Mouse (Mus musculus) lung, embryonic 16.5 days (tissue): ENCODE measurements around the gene Kctd19. TPM values are rescaled to one million over a fixed set of nuclear protein-coding genes. Genes with fewer than 3 reads are reported as not detected.
A peak's percentile ranks its signal among the peaks of the same experiment; 100 is the strongest.

Source experiments
- ATAC-seq: fragments of 200-750 bp; cut with Nextera tagmentation; 2 replicates; pipeline ENCODE4 v1.8.0; 2017; ENCODE audit warnings: low read depth, mild to moderate bottlenecking, moderate library complexity
- H3K27ac ChIP-seq: fragments of 300-500 bp; sonication (generic); 2 replicates; pipeline ENCODE4 v1.5.1; 2014; ENCODE audit warnings: mild to moderate bottlenecking, control low read depth, low read length
- H3K27me3 ChIP-seq: fragments of 300-500 bp; sonication (generic); 2 replicates; pipeline ENCODE4 v1.6.1; 2014; ENCODE audit warnings: low read depth, low read length, mixed read lengths; ENCODE audit not compliant: control insufficient read depth, insufficient read depth
- H3K36me3 ChIP-seq: fragments of 300-500 bp; sonication (generic); 2 replicates; pipeline ENCODE4 v1.6.1; 2014; ENCODE audit warnings: low read length; ENCODE audit not compliant: control insufficient read depth, insufficient read depth
- H3K4me1 ChIP-seq: fragments of 300-500 bp; sonication (generic); replicated peaks from 2 replicates; pipeline ENCODE4 v1.6.1; 2014; ENCODE audit warnings: low read length, mixed read lengths; ENCODE audit not compliant: control insufficient read depth, insufficient read depth
- H3K4me2 ChIP-seq: fragments of 300-500 bp; sonication (generic); 2 replicates; pipeline ENCODE4 v1.6.1; 2014; ENCODE audit warnings: low read depth, low read length, control low read depth
- H3K4me3 ChIP-seq: fragments of 300-500 bp; sonication (generic); 2 replicates; pipeline ENCODE4 v1.5.1; 2014; ENCODE audit warnings: mild to moderate bottlenecking, low read length, control low read depth
- H3K9ac ChIP-seq: fragments of 300-500 bp; sonication (generic); 2 replicates; pipeline ENCODE4 v1.6.1; 2014; ENCODE audit warnings: low read length, control low read depth
- H3K9me3 ChIP-seq: fragments of 300-500 bp; sonication (generic); 2 replicates; pipeline ENCODE4 v1.6.1; 2016; ENCODE audit warnings: low read length; ENCODE audit not compliant: control insufficient read depth
- WGBS: fragments of 180-500 bp; shearing (Covaris S2); extraction: QIAGEN DNeasy Blood & Tissue Kit; methylation state at CpG from one replicate; pipeline ENCODE4 v1.1.7; 2014; 5-methylcytosine and 5-hydroxymethylcytosine counted together
- polyA plus RNA-seq: library from polyadenylated mRNA; unstranded; fragments of >200 nt; fragmentation: Nextera tagmentation; extraction: Ambion mirVana; gene quantifications from 2 replicates; pipeline ENCODE4 v1.2.1, GENCODE M21; 2015

Gene Kctd19
- polyA plus RNA-seq, 1 experiment from 2014 or later, result 0.13 TPM

DNA sequence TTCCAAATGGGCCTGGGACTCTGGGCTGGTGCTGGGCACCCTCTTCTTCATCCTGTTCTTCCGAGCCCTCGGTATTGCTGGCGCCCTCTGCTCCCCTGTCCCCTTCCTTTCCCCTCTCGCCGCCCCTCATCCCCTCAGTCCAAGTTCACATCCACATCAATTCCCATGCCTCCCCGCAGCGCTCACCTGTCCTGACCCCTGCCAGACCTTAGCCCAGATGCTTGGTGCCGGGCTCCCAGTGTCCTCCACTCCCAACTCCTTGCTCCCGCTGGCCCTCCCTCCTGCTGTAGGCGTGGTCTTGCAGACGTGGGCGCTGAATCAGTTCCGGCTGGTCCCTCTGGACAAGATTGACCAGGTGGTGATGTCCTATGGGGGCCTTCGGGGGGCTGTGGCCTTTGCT is 56.6 kb downstream of the Kctd19 start:
- H3K4me3 ChIP-seq, result no peak overlapping the region
- no peak overlapping the region for H3K9ac ChIP-seq
- H3K27ac ChIP-seq, result no peak overlapping the region
- ATAC-seq, result no peak
- H3K9me3 ChIP-seq, result no peaks in the 10 kb centered on the region
- H3K4me2 ChIP-seq, result no peak overlapping the region
- no peaks in the 10 kb centered on the region for H3K27me3 ChIP-seq
- 84% methylated on average over 14 of the region's 14 CpGs for WGBS
- no peaks in the 10 kb centered on the region; the same call in none of the 2 replicates for H3K4me1 ChIP-seq
- no peaks in the 10 kb centered on the region; the same call in 1 of the 2 replicates for H3K36me3 ChIP-seq

DNA sequence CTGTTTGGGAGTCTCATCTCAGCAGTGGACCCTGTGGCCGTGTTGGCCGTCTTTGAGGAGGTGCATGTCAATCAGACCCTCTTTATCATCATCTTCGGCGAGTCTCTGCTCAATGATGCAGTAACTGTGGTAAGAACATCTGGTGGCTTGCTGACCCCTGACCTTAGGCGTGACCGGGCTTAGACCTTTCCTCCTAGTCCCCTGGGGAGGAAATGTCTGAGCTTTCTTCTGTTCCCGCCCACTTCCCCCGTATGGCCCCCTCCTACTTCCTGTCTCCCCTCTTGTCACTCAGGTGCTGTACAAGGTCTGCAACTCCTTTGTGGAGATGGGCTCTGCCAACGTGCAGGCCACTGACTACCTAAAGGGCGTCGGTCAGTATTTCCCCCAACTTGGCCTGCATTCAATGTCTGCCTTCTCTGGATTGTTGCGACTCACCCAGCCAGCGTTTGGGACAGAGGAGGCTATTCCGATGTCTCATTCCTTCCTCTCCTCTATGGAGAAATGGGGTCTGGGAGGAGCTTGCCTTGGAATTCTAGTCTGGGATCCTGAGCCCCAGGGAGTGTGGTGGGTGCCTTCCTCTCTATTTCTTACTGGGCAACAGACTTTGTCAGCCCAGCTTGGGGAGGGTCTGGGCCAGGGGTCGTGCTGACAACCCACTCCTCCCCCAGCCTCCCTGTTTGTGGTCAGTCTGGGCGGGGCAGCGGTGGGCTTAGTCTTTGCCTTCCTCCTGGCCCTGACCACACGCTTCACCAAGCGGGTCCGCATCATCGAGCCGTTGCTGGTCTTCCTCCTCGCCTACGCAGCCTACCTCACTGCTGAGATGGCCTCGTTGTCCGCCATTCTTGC is 57.9 kb downstream of the Kctd19 start:
- Histone ChIP-seq H3K4me1 (peaks cover under 1% of the 10 kb centered on the region; the same call in 1 of the 2 replicates), H3K36me3 (no peaks in the 10 kb centered on the region; the same call in 1 of the 2 replicates), H3K4me2 (no peak overlapping the region), H3K9me3 (no peaks in the 10 kb centered on the region), H3K27me3 (no peaks in the 10 kb centered on the region; the same call in 1 of the 2 replicates), H3K9ac (no peak overlapping the region), H3K4me3 (no peak overlapping the region), H3K27ac (no peak overlapping the region)
- 68% methylated on average over 26 of the region's 26 CpGs for WGBS
- no peak for ATAC-seq

DNA sequence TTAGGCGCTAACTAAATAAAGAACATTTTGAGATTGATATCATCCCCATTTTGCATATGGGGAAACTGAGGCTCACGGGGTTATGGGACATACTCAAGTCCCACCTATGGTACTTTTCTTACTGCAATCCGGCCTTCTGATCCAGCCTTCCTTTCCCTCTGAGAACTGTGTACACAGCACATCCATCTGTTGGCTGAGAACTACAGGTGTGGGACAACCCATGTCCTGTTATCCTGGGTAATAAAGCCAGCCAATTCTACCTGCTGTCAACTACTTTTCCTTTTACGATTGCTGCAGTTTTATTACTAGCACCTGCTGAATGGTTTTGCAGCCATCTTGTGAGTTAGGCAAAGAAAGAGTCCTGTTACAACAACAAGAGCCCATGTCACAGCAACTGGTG is 58.8 kb downstream of the Kctd19 start:
- Histone ChIP-seq H3K9ac (no peak overlapping the region), H3K36me3 (no peaks in the 10 kb centered on the region; the same call in 1 of the 2 replicates), H3K4me3 (no peak overlapping the region), H3K27me3 (no peaks in the 10 kb centered on the region; the same call in 1 of the 2 replicates), H3K27ac (no peak overlapping the region), H3K4me1 (peaks cover 3% of the 10 kb centered on the region; the same call in 1 of the 2 replicates), H3K4me2 (no peak overlapping the region), H3K9me3 (no peaks in the 10 kb centered on the region)
- 90% methylated on average over 4 of the region's 4 CpGs for WGBS
- ATAC-seq, result no peak

DNA sequence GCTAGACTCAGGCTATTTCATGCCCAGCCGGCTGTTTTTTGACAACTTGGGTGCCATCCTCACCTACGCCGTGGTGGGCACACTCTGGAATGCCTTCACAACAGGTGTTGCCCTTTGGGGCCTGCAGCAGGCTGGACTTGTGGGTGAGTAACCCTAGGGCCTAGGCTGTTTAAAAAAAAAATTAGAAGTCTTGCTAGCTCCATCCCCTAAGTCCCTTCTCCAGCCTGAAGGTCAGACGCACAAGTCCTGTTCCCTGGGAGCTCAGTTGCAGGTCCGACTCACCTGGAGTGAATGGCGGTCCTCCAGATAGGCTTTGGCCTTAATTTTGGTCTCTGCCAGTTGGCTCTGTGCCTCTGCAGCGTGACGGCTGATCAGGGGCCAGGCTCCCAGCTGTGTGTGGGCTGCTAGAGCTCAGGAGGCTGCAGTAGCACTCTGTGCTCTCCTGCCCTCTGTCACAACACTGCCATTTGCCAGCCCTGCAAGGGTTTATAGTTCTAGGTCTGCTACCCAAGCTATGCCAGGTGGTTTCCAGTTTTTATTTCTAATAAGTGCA is 59.6 kb downstream of the Kctd19 start:
- 67% methylated on average over 8 of the region's 8 CpGs for WGBS
- H3K4me3 ChIP-seq, result no peak overlapping the region
- H3K4me2 ChIP-seq, result no peak overlapping the region
- no peak overlapping the region for H3K9ac ChIP-seq
- no peak overlapping the region for H3K27ac ChIP-seq
- no peaks in the 10 kb centered on the region; the same call in 1 of the 2 replicates for H3K27me3 ChIP-seq
- no peaks in the 10 kb centered on the region; the same call in 1 of the 2 replicates for H3K36me3 ChIP-seq
- H3K9me3 ChIP-seq, result no peaks in the 10 kb centered on the region
- peaks cover 3% of the 10 kb centered on the region; the same call in 1 of the 2 replicates for H3K4me1 ChIP-seq
- no peak for ATAC-seq

DNA sequence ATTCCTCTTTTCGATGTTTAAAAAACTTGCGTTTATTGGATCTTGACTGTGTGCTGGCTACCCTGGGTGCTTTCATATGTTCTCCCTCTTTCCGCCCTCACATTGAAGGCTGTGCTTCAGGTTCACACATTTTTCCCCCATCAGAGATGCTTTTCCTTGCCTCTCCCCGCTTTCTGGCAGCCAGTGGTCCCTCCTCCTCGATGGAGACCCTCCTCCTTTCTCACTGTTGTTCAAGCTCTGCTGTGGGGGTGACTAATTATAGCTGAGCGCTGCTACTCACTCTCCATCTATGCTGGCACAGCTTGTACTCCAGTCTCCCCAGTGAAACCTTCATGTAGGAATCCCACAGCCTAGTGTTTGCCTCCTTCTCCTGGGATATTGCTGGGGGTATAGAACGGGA is 63.1 kb downstream of the Kctd19 start:
- Histone ChIP-seq H3K9ac (peak overlapping the region; percentile 25), H3K4me1 (peaks cover 10% of the 10 kb centered on the region), H3K4me3 (peak overlapping the region; percentile 91), H3K4me2 (peak overlapping the region; percentile 92), H3K27me3 (no peaks in the 10 kb centered on the region; the same call in 1 of the 2 replicates), H3K9me3 (no peaks in the 10 kb centered on the region), H3K36me3 (no peaks in the 10 kb centered on the region), H3K27ac (0 out of 2 replicates have a peak overlapping the region, but pooled peaks have one; percentile 3)
- WGBS, result 31% methylated on average over 7 of the region's 7 CpGs
- ATAC-seq, result no peak

DNA sequence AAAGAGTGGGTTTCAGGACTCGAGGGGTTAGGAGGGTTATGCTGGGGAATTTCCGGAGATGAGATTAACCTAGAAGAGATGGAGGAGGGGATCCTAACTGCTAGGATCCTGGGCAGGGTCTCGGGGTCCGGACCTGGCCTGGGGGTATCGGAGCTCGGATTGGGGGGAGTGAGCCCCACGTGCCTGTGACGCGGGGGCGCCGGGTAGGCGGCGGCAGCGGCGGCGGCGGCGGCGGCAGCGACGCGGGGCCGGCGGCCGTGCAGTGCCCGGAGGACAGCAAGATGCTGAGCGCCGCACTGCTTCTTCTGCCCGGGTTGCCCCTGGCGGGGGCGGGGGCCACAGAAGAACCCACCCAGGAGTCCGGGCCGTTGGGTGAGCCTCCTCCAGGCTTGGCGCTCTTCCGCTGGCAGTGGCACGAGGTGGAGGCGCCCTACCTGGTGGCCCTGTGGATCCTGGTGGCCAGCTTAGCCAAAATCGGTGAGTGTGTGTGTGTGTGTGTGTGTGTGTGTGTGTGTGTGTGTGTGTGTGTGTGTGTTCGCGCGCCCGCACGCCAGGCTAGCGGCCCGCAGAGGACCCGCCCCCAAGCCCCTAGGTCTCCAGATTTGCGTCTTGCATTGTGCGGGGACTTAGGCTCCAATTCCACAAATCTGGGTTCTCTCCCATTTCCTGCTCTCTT is 64.1 kb downstream of the Kctd19 start:
- Histone ChIP-seq H3K4me2 (peak overlapping the region; percentile 92), H3K9ac (peak overlapping the region; percentile 71), H3K27me3 (no peaks in the 10 kb centered on the region; the same call in 1 of the 2 replicates), H3K4me3 (peak overlapping the region; percentile 91), H3K9me3 (no peaks in the 10 kb centered on the region), H3K4me1 (peaks cover 19% of the 10 kb centered on the region), H3K36me3 (no peaks in the 10 kb centered on the region), H3K27ac (peak overlapping the region; percentile 92)
- no peak for ATAC-seq
- under 1% methylated on average over 42 of the region's 48 CpGs for WGBS

DNA sequence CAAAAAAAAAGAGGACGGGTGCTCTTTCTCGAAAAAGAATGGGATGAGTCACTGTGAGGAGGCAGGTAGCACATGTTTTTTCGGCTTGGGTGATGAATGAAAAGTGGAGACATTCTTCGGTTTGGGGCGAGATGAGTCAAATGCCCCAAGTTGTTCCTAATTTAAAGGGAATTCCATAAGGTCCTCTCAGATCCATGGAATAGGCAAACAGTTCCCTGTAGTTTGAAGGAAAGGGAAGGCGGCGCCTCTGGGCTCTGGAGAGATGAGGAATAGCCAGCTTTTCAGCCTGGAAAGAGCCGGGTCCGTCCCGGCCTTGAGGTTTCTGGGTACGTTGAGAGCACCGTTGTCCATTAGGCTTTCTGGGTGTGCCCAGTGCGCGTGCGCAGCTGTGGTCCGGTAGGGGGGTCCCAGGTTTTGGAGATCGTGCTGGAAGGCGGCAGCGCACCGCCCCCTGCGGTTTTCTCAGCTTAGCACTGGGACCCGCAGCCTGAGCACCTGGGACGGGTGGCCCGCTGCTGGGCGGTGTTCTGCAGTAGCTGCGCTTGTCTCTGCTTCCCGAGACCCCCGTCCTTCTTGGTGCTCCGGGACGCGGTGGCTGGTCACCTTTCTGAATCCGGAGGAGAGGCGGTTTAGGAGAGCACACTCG is 64.7 kb downstream of the Kctd19 start, which contains the start of gene Slc9a5:
Slc9a5 (plus strand) TSS at position 394 of the 646 bp plus-strand sequence.
- H3K9me3 ChIP-seq, result no peaks in the 10 kb centered on the region
- ATAC-seq, result 0 out of 2 replicates have a peak, but pooled peaks have one; percentile 1
- under 1% methylated on average over 34 of the region's 34 CpGs for WGBS
- peak within 1 kb of the TSS; percentile 96 for H3K9ac ChIP-seq
- peaks cover 22% of the 10 kb centered on the region for H3K4me1 ChIP-seq
- peak within 1 kb of the TSS; percentile 91 for H3K4me3 ChIP-seq
- H3K4me2 ChIP-seq, result peak within 1 kb of the TSS; percentile 92
- peak within 1 kb of the TSS; percentile 98 for H3K27ac ChIP-seq
- no peaks in the 10 kb centered on the region; the same call in 1 of the 2 replicates for H3K27me3 ChIP-seq
- no peaks in the 10 kb centered on the region for H3K36me3 ChIP-seq

DNA sequence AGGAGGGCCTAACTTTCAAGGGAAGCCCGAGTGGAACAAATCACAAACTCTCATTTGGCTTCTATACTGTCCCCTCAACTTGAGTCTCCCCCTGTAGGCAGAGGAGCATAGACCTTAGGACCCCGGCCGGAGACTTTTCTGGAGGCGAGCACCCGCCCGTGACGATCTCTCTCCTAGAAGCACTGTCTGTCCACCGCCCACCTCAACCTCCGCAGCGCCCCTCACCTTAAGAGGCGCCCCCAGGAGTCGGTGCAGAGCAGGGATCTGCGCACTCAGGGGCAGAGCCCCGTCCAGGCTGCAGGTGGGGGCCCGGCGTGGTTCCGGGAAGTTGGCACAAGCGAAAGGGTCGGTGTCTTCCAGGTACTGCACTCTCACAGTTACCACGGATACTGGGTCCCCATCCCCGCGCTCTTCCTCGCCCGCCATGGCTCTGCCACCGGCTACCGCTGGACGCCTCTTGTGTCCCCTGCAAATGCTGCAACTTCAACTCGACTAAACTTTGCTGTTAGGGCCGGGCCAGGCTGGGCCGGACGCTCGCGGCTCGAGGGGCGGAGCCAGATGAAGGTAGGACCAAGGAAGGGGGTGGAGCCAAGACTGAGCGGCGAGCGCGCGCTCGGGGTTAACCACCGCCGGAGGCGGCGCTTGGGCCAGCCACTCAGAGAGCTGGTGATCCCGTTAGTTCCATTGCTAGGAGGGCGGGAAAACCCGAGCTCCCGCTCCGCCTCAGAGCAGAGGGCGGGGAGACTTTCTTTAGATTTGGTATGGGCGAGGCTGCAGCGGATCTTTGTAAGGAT is 65.7 kb downstream of the Kctd19 start, which contains the start of gene Fhod1:
Fhod1 (minus strand) TSS at position 526 of the 794 bp plus-strand sequence.
- Histone ChIP-seq H3K9me3 (no peaks in the 10 kb centered on the region), H3K4me1 (peaks cover 31% of the 10 kb centered on the region), H3K36me3 (0 out of 2 replicates have a peak, but pooled peaks cover 4% of the 10 kb centered on the region), H3K27ac (peak within 1 kb of the TSS; percentile 98), H3K4me2 (peak within 1 kb of the TSS; percentile 92), H3K27me3 (no peaks in the 10 kb centered on the region; the same call in 1 of the 2 replicates), H3K9ac (peak within 1 kb of the TSS; percentile 96), H3K4me3 (peak within 1 kb of the TSS; percentile 91)
- ATAC-seq, result peak; percentile 86
- WGBS, result 0% methylated on average over 53 of the region's 53 CpGs
